ENCODE assay signal across 8 mouse cellular contexts in the genomic region with DNA sequence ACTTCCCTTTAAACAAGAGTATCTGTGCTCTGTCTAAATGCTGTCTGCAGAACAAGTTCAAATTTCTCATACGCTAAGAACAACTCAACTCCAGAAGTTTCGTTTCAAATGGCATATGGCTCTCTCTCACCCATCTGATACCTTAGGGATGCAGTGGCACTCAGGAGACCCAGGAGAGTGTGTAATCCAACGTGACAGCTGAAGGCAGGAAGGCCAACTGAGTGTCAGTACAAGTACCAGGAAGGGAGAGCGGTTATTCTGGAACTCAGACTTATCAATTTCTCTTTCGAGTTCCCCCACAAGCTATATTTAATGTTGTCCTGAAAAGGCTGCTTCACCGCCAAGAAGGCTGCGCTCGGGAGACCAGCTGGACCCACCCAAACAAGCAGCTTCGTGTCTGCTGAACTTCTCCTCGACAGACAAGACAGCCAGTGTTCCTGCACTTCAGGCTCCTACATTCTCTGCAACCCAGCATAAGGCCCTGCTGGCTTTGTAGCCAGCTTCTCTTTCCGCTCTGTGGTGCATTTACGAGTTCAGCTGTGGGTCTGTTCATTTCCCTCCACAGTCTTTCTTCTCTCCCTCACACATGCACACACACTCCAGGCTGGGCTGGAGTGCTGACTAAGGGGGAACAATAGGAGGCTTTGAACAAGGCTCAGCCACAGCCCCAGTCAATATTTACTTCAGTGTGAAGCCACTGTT. TPM values are rescaled to one million over a fixed set of nuclear protein-coding genes. Genes with fewer than 3 reads are reported as not detected.
DNase-seq lines count a peak whose midpoint lies in the region; ATAC-seq and TF ChIP-seq lines count a peak whose summit lies in the region.

No protein-coding gene starts in this region.

- 0 out of 2 replicates have a peak overlapping the region, but pooled peaks have one; percentile 9 for H3K4me2 ChIP-seq in forebrain, postnatal 0 days (ENCODE audit: low read depth)
- peak overlapping the region; percentile 25 for H3K4me2 ChIP-seq in intestine, embryonic 16.5 days (ENCODE audit: low read depth, low read length)
- H3K4me2 ChIP-seq in midbrain, embryonic 16.5 days (ENCODE audit: low read length), result peak overlapping the region; percentile 33

- peak; percentile 7 to 16 for DNase-seq in kidney, postnatal 4 days
- no peak for DNase-seq in kidney, adult 8-10 months
- DNase-seq in WW6 (ENCODE audit: low read depth, low spot score), result peak; percentile 13
- DNase-seq in forebrain, postnatal 0 days, result peak; percentile 62

- peak; percentile 92 for ATAC-seq in forebrain, postnatal 0 days
- ATAC-seq in intestine, embryonic 16.5 days, result peak; percentile 81
- ATAC-seq in midbrain, embryonic 16.5 days, result peak; percentile 81
- ATAC-seq in erythroblast, adult 5-6 weeks (replicated peaks; ENCODE audit: low FRiP score, poor library complexity, severe bottlenecking), result no peak
- no peak for ATAC-seq in erythroid progenitor cell, adult 5-6 weeks (replicated peaks; ENCODE audit: low FRiP score, poor library complexity, severe bottlenecking)

- H3K36me3 ChIP-seq in forebrain, postnatal 0 days (ENCODE audit: insufficient read depth), result no peaks in the 10 kb centered on the region
- H3K36me3 ChIP-seq in intestine, embryonic 16.5 days (ENCODE audit: control insufficient read depth, insufficient read depth, low read length), result no peaks in the 10 kb centered on the region
- H3K36me3 ChIP-seq in midbrain, embryonic 16.5 days (ENCODE audit: control insufficient read depth, insufficient read depth, low read length), result no peaks in the 10 kb centered on the region

- no peak overlapping the region for H3K4me3 ChIP-seq in forebrain, postnatal 0 days (ENCODE audit: low read depth, low read length)
- H3K4me3 ChIP-seq in intestine, embryonic 16.5 days (ENCODE audit: low read length), result no peak overlapping the region; the same call in 1 of the 2 replicates
- no peak overlapping the region for H3K4me3 ChIP-seq in midbrain, embryonic 16.5 days (ENCODE audit: low read depth, low read length)

- WGBS in forebrain, postnatal 0 days, result 28% methylated on average over 12 of the region's 12 CpGs
- 21% methylated on average over 12 of the region's 12 CpGs for WGBS in intestine, embryonic 16.5 days
- WGBS in midbrain, embryonic 16.5 days, result 20% methylated on average over 12 of the region's 12 CpGs

- H3K27ac ChIP-seq in forebrain, postnatal 0 days (ENCODE audit: low read depth, low read length), result no peak overlapping the region
- H3K27ac ChIP-seq in intestine, embryonic 16.5 days (ENCODE audit: low read length), result peak overlapping the region; percentile 62
- H3K27ac ChIP-seq in midbrain, embryonic 16.5 days (ENCODE audit: low read length), result peak overlapping the region; percentile 56; the same call in 1 of the 2 replicates

- no peaks in the 10 kb centered on the region for H3K27me3 ChIP-seq in forebrain, postnatal 0 days (ENCODE audit: insufficient read depth, low read length)
- no peaks in the 10 kb centered on the region for H3K27me3 ChIP-seq in intestine, embryonic 16.5 days (replicated peaks; ENCODE audit: control insufficient read depth, insufficient read depth, low read length)
- H3K27me3 ChIP-seq in midbrain, embryonic 16.5 days (ENCODE audit: control insufficient read depth, insufficient read depth, low read depth, low read length), result no peaks in the 10 kb centered on the region

- 0 out of 2 replicates have a peak, but pooled peaks cover 3% of the 10 kb centered on the region for H3K4me1 ChIP-seq in forebrain, postnatal 0 days (ENCODE audit: insufficient read depth)
- peaks cover 12% of the 10 kb centered on the region; the same call in 1 of the 2 replicates for H3K4me1 ChIP-seq in intestine, embryonic 16.5 days (ENCODE audit: control insufficient read depth, insufficient read depth, low read length)
- H3K4me1 ChIP-seq in midbrain, embryonic 16.5 days (ENCODE audit: control insufficient read depth, insufficient read depth, low read length), result peaks cover 11% of the 10 kb centered on the region; the same call in 1 of the 2 replicates

- no peak for TF ChIP-seq CTCF in forebrain, postnatal 0 days (IDR thresholded peaks at IDR 0.05; ENCODE audit: low read depth)

- H3K9ac ChIP-seq in forebrain, postnatal 0 days, result no peak overlapping the region
- 0 out of 2 replicates have a peak overlapping the region, but pooled peaks have one; percentile 35 for H3K9ac ChIP-seq in intestine, embryonic 16.5 days (ENCODE audit: low read depth, low read length)
- H3K9ac ChIP-seq in midbrain, embryonic 16.5 days (ENCODE audit: low read depth, low read length), result peak overlapping the region; percentile 11; the same call in 1 of the 2 replicates

- no peaks in the 10 kb centered on the region for H3K9me3 ChIP-seq in forebrain, postnatal 0 days (ENCODE audit: low read length)
- H3K9me3 ChIP-seq in intestine, embryonic 16.5 days (ENCODE audit: control insufficient read depth, low read length), result no peaks in the 10 kb centered on the region
- no peaks in the 10 kb centered on the region for H3K9me3 ChIP-seq in midbrain, embryonic 16.5 days (replicated peaks; ENCODE audit: control insufficient read depth, low read length, poor library complexity, severe bottlenecking)

RNA-seq across cellular contexts. Expression of a gene that starts 18.7 kb away (rescaled TPM):
- 7.0 and 7.4 TPM in 2 replicates for total RNA-seq in forebrain, postnatal 0 days (2014; rRNA removed)
- 15.0 and 27.0 TPM in 2 replicates for polyA plus RNA-seq in forebrain, postnatal 0 days (2015; fragmentation: Nextera tagmentation; extraction: Ambion mirVana)
- polyA plus RNA-seq in intestine, embryonic 16.5 days (2015; fragmentation: Nextera tagmentation; extraction: Ambion mirVana), result 20.2 TPM in 2 replicates
- 55.0 and 59.7 TPM in 2 replicates for polyA plus RNA-seq in midbrain, embryonic 16.5 days (2015; fragmentation: Nextera tagmentation; extraction: Ambion mirVana)
- not detected in 2 replicates for total RNA-seq in erythroblast, adult 5-6 weeks (2015; ENCODE audit: low replicate concordance)
- not detected in 2 replicates for total RNA-seq in erythroblast, adult 5-6 weeks (2017; ENCODE audit: low replicate concordance)
- not detected in 2 replicates for total RNA-seq in erythroid progenitor cell, adult 5-6 weeks (2015; ENCODE audit: low replicate concordance)
- total RNA-seq in erythroid progenitor cell, adult 5-6 weeks (2017; ENCODE audit: low replicate concordance), result not detected in 2 replicates

Comparison
In these comparisons a context has a peak if more than half of its experiments do, and no peak if none do; other contexts are left out.
1. DNase-seq: peak in kidney, postnatal 4 days (2 of 2), WW6 (single experiment) and forebrain, postnatal 0 days (single experiment); none in kidney, adult 8-10 months (0 of 2).
2. ATAC-seq: peak in forebrain, postnatal 0 days (single experiment), intestine, embryonic 16.5 days (single experiment) and midbrain, embryonic 16.5 days (single experiment); none in erythroblast, adult 5-6 weeks (single experiment) and erythroid progenitor cell, adult 5-6 weeks (single experiment).
3. Peak in every context shown above with its lines, with median percentiles within 50 percentile points of each other: H3K4me2 ChIP-seq.